Mouse (Mus musculus) forebrain, embryonic 16.5 days (tissue): ENCODE measurements around the gene Trim30b. TPM values are rescaled to one million over a fixed set of nuclear protein-coding genes. Genes with fewer than 3 reads are reported as not detected.
A peak's percentile ranks its signal among the peaks of the same experiment; 100 is the strongest.
"Not testable (repeated sequence)": the region's sequence is repeated elsewhere in the genome, so short reads cannot be mapped to it uniquely, and the experiment has no call there.

Experiments
- ATAC-seq: fragments of 200-750 bp; cut with Nextera tagmentation; 2 replicates; pipeline ENCODE4 v1.8.0; 2017; ENCODE audit warnings: mild to moderate bottlenecking, moderate library complexity
- H3K27ac ChIP-seq: fragments of 300-500 bp; sonication (generic); 2 replicates; pipeline ENCODE4 v1.5.1; 2014; ENCODE audit warnings: low read length, control low read depth
- H3K27me3 ChIP-seq: fragments of 300-500 bp; sonication (generic); replicated peaks from 2 replicates; pipeline ENCODE4 v1.6.1; 2014; ENCODE audit warnings: low read length; ENCODE audit not compliant: control insufficient read depth, insufficient read depth
- H3K36me3 ChIP-seq: fragments of 300-500 bp; sonication (generic); 2 replicates; pipeline ENCODE4 v1.6.1; 2014; ENCODE audit not compliant: control insufficient read depth, insufficient read depth
- H3K4me1 ChIP-seq: fragments of 300-500 bp; sonication (generic); replicated peaks from 2 replicates; pipeline ENCODE4 v1.6.1; 2014; ENCODE audit warnings: low read length; ENCODE audit not compliant: control insufficient read depth, insufficient read depth
- H3K4me2 ChIP-seq: fragments of 300-500 bp; sonication (generic); 2 replicates; pipeline ENCODE4 v1.6.1; 2014; ENCODE audit warnings: mild to moderate bottlenecking, low read length, control low read depth
- H3K4me3 ChIP-seq: fragments of 300-500 bp; sonication (generic); replicated peaks from 2 replicates; pipeline ENCODE4 v1.5.1; 2014; ENCODE audit warnings: mild to moderate bottlenecking, low read length, control low read depth
- H3K9ac ChIP-seq: fragments of 300-500 bp; sonication (generic); replicated peaks from 2 replicates; pipeline ENCODE4 v1.6.1; 2014; ENCODE audit warnings: low read depth, low read length, control low read depth
- H3K9me3 ChIP-seq: fragments of 300-500 bp; sonication (generic); 2 replicates; pipeline ENCODE4 v1.6.1; 2016; ENCODE audit warnings: low read length; ENCODE audit not compliant: control insufficient read depth
- WGBS: fragments of 180-500 bp; shearing (Covaris S2); extraction: QIAGEN DNeasy Blood & Tissue Kit; methylation state at CpG from one replicate; pipeline ENCODE4 v1.1.7; 2014; 5-methylcytosine and 5-hydroxymethylcytosine counted together
- polyA plus RNA-seq: library from polyadenylated mRNA; unstranded; fragments of >200 nt; fragmentation: Nextera tagmentation; extraction: Ambion mirVana; gene quantifications from 2 replicates; pipeline ENCODE4 v1.2.1, GENCODE M21; 2015

Gene Trim30b
- polyA plus RNA-seq, result not detected in 2 replicates

DNA sequence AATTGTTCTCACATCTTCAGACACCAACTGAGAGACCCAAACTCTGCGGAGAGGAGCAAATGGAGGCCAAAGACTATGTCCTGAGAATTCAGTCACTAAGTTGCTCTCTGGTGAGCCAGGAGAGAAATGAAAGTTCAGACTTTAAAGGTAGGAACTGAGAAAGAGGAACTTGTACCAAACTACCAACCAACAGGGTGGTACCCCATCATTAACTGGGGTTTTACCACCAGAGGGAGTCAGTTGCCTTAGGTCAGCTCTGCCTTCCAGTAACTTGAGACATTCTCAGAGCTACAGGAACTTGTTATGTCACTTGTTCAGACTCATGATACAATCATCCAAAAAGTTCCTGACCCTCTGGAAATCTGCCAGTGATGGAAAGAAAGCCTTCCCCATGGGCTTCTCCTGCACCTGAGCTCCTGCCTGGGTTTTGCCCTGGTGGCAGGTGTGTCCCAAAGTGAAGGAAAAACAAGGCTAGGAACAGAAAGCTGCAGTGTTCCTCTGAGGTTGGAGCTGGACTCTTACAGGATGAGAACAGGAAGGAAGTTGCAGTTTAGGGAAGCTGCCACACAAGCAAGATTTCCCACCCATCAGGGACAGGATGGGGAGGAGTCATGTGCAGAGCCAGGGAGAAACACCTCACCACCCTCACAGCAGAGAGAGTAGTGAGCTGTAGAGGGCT, at the start of gene Trim30b:
Gene Trim30b, minus strand, starts transcription at position 149 of the 679 bp plus-strand sequence.
- Histone ChIP-seq H3K9me3 (no peaks in the 10 kb centered on the region), H3K4me2 (no peak within 1 kb of the TSS), H3K4me1 (no peaks in the 10 kb centered on the region), H3K9ac (no peak within 1 kb of the TSS), H3K27ac (no peak within 1 kb of the TSS), H3K4me3 (no peak within 1 kb of the TSS), H3K36me3 (no peaks in the 10 kb centered on the region), H3K27me3 (no peaks in the 10 kb centered on the region)
- no peak for ATAC-seq
- WGBS, result 68% methylated on average over 1 of the region's 1 CpGs

DNA sequence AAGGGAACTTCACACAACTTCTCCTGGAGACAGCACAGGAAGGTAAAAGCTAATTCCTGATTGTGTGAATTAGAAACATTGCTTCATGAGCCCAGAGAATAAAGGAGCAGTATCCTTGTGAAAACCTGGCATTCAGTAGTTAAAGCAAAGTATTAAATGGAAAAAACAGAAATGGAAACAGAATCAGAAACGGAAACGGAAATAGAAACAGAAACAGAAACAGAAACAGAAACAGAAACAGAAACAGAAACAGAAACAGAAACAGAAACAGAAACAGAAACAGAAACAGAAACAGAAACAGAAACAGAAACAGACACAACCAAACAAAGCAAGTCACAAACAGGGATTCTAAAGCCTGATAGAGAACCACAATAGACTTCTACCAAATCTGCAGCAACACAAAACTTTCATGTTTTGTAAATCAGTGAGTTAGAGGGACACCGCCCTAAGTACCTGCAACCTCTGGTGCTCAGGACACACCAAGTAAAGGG, 34.8 kb upstream of the Trim30b start:
- ATAC-seq, result no peak

DNA sequence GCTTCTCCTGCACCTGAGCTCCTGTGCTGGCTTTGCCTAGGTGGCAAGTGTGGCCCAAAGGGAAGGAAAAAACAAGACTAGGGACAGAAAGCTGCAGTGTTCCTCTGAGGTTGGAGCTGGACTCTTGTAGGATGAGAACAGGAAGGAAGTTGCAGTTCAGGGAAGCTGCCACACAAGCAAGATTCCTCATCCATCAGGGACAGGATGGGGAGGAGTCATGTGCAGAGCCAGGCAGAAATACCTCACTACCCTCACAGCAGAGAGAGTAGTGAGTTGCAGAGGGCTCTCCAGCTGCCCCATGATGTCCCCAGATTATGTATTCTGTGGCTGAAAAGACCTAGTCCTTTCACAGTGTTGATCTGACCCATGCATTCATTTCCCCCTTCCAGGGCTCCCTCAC, 31.5 kb upstream of the Trim30b start:
- no peak overlapping the region for H3K9ac ChIP-seq
- no peaks in the 10 kb centered on the region for H3K27me3 ChIP-seq
- ATAC-seq, result no peak
- no peaks in the 10 kb centered on the region for H3K9me3 ChIP-seq
- H3K27ac ChIP-seq, result no peak overlapping the region
- H3K36me3 ChIP-seq, result no peaks in the 10 kb centered on the region
- H3K4me3 ChIP-seq, result no peak overlapping the region
- no peak overlapping the region for H3K4me2 ChIP-seq
- H3K4me1 ChIP-seq, result no peaks in the 10 kb centered on the region

More for the DNA sequence above, 34.8 kb upstream of the Trim30b start:
- Histone ChIP-seq H3K4me1 (no peaks in the 10 kb centered on the region), H3K4me2 (no peak overlapping the region), H3K4me3 (no peak overlapping the region), H3K9ac (no peak overlapping the region), H3K27me3 (no peaks in the 10 kb centered on the region), H3K27ac (no peak overlapping the region), H3K36me3 (no peaks in the 10 kb centered on the region), H3K9me3 (no peaks in the 10 kb centered on the region)
- 94% methylated on average over 3 of the region's 3 CpGs for WGBS

DNA sequence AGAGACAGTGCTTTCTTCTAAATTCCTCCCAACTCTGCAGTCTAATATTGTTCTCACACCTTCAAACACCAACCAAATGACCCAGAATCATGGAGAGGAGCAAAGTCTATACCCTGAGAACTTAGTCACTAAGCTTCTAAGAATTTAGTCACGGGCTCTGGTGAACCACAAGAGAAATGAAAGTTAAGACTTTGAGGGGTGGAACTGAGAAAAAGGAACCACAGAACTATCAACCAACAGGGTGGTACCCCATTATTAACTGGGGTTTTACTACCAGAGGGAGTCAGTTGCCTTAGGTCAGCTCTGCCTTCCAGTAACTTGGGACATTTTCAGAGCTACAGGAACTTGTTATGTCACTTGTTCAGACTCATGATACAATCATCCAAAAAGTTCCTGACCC, 31.0 kb upstream of the Trim30b start, which contains the start of gene Trim30c:
Gene Trim30c, minus strand, starts transcription at position 140 of the 400 bp plus-strand sequence.
- Histone ChIP-seq H3K27ac (no peak within 1 kb of the TSS), H3K36me3 (no peaks in the 10 kb centered on the region), H3K9ac (no peak within 1 kb of the TSS), H3K9me3 (no peaks in the 10 kb centered on the region), H3K4me3 (no peak within 1 kb of the TSS), H3K4me2 (no peak within 1 kb of the TSS), H3K4me1 (no peaks in the 10 kb centered on the region), H3K27me3 (no peaks in the 10 kb centered on the region)
- ATAC-seq, result no peak
- 81% methylated on average over 1 of the region's 1 CpGs for WGBS

DNA sequence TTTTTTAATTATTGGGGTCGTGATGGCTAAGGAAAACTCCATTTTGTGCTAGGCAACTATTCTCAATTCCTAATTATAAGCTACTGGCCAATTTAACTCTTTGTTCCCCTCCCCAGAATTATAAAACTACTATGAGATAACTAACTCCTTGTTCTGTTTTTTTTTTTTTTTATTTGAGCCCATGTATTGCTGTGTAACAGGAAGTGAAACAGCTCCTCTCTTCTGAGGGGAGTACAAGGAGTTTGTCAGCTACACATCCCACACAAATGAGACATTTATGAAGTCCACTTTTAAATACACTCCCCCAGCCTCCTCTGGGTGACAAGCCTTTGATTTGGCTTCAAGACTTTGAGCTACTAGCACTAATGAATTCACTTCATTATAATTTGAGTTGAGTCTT, 28.8 kb upstream of the Trim30b start:
- H3K27me3 ChIP-seq, result no peaks in the 10 kb centered on the region
- H3K9me3 ChIP-seq, result no peaks in the 10 kb centered on the region
- no peak for ATAC-seq
- H3K36me3 ChIP-seq, result no peaks in the 10 kb centered on the region
- H3K9ac ChIP-seq, result no peak overlapping the region
- H3K4me1 ChIP-seq, result no peaks in the 10 kb centered on the region
- 48% methylated on average over 1 of the region's 1 CpGs for WGBS
- no peak overlapping the region for H3K27ac ChIP-seq
- no peak overlapping the region for H3K4me3 ChIP-seq
- no peak overlapping the region for H3K4me2 ChIP-seq

DNA sequence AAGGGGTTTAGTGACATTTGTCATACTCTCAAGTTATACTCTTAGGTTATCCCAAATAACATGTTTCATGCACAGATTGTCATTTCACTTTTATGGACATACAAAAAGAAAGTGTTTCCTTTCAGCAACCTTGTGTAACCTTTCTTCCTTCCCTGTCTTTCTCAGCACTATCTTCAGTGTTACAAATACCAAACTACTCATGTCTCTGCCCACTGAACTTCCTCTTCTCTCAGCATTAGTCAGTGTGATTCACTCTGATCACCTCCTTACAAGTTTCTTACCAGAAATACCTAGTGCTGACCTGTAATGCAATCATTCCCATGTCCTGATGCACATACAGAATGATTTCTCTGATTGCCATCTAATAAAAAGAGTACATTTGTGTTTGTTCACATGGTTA, 3.3 kb downstream of the Trim30b start:
- H3K4me1 ChIP-seq, result no peaks in the 10 kb centered on the region
- no peak for ATAC-seq
- H3K36me3 ChIP-seq, result no peaks in the 10 kb centered on the region
- H3K9me3 ChIP-seq, result no peaks in the 10 kb centered on the region
- no peak overlapping the region for H3K27ac ChIP-seq
- no peak overlapping the region for H3K4me2 ChIP-seq
- H3K4me3 ChIP-seq, result no peak overlapping the region
- H3K9ac ChIP-seq, result no peak overlapping the region
- H3K27me3 ChIP-seq, result no peaks in the 10 kb centered on the region

DNA sequence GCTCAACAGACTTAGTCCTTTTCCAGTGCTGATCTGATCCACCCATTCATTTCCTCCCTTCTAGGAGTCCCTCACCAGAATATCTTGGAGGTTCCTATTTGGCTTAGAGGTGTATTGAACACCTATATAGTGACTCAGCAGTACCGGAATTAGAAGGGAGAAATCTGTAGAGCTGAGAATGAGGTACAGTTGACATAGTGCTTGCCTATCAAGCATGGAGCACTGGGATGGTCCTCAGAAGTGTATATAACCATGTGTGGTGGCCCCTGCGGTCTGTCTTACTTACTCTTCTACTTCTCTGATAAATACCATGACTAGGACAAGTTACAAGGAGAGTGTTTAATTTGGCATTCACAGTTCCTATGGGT, 16.1 kb downstream of the Trim30b start:
- 85% methylated on average over 2 of the region's 2 CpGs for WGBS
- no peak for ATAC-seq
- Histone ChIP-seq H3K4me2 (peak overlapping the region; percentile 7; the same call in 1 of the 2 replicates), H3K9me3 (no peaks in the 10 kb centered on the region), H3K4me3 (no peak overlapping the region), H3K9ac (no peak overlapping the region), H3K27me3 (no peaks in the 10 kb centered on the region), H3K27ac (no peak overlapping the region), H3K36me3 (no peaks in the 10 kb centered on the region), H3K4me1 (no peaks in the 10 kb centered on the region)

DNA sequence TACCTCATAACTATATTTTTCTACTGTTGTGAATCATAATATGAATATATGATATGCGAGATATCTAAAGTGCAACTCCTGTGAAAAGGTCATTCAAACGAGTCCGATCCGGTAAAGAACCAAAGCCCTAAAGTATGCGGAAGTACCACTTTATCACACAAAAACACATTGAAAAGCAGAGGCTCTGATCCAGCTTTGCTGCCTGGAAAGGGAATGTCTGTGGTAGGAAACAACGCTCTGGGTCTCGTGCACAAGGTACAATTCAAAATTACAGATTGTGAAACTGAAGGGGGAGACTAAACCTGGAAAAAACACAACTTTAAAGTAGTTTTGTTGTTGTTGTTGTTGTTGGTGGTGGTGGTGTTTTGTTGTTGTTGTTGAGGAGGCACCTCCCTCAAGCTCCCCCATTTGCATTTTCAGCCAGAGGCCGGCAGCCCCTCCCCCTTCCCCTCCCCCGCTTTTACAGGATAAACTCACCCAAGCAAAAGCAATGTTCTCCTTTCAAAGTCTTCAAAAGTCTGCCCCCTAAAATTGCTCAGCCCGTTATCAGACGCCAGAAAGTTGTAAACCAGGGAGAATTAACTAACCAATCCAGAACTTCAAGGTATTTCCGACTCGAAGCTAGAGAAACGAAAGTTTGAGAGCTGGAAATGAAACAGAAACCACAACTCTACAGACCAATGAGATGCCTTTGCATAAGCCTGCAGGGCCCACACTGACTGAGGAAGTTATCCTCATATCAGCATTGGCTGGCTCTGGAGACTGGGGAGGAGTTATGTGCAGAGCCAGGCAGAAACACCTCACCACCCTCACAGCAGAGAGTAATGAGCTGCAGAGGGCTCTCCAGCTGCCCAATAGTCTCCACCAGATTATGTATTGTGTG, 16.7 kb downstream of the Trim30b start, which contains the start of gene Trim12c:
Gene Trim12c, minus strand, starts transcription at position 646 of the 883 bp plus-strand sequence.
- no peaks in the 10 kb centered on the region for H3K36me3 ChIP-seq
- no peaks in the 10 kb centered on the region for H3K4me1 ChIP-seq
- no peaks in the 10 kb centered on the region for H3K9me3 ChIP-seq
- ATAC-seq, result peak; percentile 95
- H3K9ac ChIP-seq, result no peak within 1 kb of the TSS
- no peak within 1 kb of the TSS for H3K27ac ChIP-seq
- H3K27me3 ChIP-seq, result no peaks in the 10 kb centered on the region
- WGBS, result 5% methylated on average over 14 of the region's 14 CpGs
- H3K4me2 ChIP-seq, result peak within 1 kb of the TSS; percentile 42
- H3K4me3 ChIP-seq, result peak within 1 kb of the TSS; percentile 30

DNA sequence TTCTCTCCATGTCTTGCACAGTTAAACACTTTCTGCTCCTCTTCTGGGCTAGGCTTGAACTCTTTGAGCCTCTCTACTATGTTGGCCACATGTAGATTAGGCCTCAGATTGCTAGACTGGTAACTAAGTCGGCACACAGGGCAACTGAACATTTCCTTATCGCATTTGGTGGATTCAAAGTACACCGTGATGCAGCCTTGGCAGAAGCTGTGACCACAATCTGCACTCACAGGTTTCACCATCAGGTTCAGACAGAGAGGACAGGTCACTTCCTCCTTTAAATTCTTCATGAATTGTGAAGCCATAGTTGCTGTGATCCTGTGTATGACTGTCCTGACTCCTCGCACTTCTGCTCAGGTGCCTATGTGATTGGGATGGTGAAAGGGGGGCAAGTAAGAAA, 21.6 kb downstream of the Trim30b start:
- 91% methylated on average over 4 of the region's 4 CpGs for WGBS

More for the DNA sequence above, 21.6 kb downstream of the Trim30b start:
- H3K27ac ChIP-seq, ATAC-seq, H3K4me3 ChIP-seq, H3K36me3 ChIP-seq, H3K4me1 ChIP-seq, H3K4me2 ChIP-seq, H3K9ac ChIP-seq, H3K27me3 ChIP-seq, H3K9me3 ChIP-seq: not testable (repeated sequence)
